Mouse (Mus musculus) hindbrain, embryonic 16.5 days (tissue): ENCODE results near the gene Tmem104. TPM values are rescaled to one million over a fixed set of nuclear protein-coding genes. Genes with fewer than 3 reads are reported as not detected.
A peak's percentile ranks its signal among the peaks of the same experiment; 100 is the strongest.

Source experiments
- ATAC-seq: fragments of 200-750 bp; cut with Nextera tagmentation; 2 replicates; pipeline ENCODE4 v1.8.0; 2017; ENCODE audit warnings: moderate TSS enrichment, moderate library complexity
- H3K27ac ChIP-seq: fragments of 300-500 bp; sonication (generic); 2 replicates; pipeline ENCODE4 v1.5.1; 2014; ENCODE audit warnings: low read depth, mild to moderate bottlenecking, control low read depth, low read length, moderate library complexity
- H3K27me3 ChIP-seq: fragments of 300-500 bp; sonication (generic); replicated peaks from 2 replicates; pipeline ENCODE4 v1.6.1; 2014; ENCODE audit warnings: low read length; ENCODE audit not compliant: control insufficient read depth, insufficient read depth
- H3K36me3 ChIP-seq: fragments of 300-500 bp; sonication (generic); 2 replicates; pipeline ENCODE4 v1.6.1; 2014; ENCODE audit warnings: mild to moderate bottlenecking, low read length, moderate library complexity, mixed read lengths; ENCODE audit not compliant: control insufficient read depth, insufficient read depth
- H3K4me1 ChIP-seq: fragments of 300-500 bp; sonication (generic); 2 replicates; pipeline ENCODE4 v1.6.1; 2014; ENCODE audit warnings: low read depth, low read length; ENCODE audit not compliant: control insufficient read depth, insufficient read depth
- H3K4me2 ChIP-seq: fragments of 300-500 bp; sonication (generic); 2 replicates; pipeline ENCODE4 v1.6.1; 2014; ENCODE audit warnings: mild to moderate bottlenecking, low read length, control low read depth, moderate library complexity
- H3K4me3 ChIP-seq: fragments of 300-500 bp; sonication (generic); 2 replicates; pipeline ENCODE4 v1.5.1; 2014; ENCODE audit warnings: mild to moderate bottlenecking, low read length, control low read depth, moderate library complexity
- H3K9ac ChIP-seq: fragments of 300-500 bp; sonication (generic); 2 replicates; pipeline ENCODE4 v1.6.1; 2014; ENCODE audit warnings: low read depth, mild to moderate bottlenecking, control low read depth, low read length, moderate library complexity
- H3K9me3 ChIP-seq: fragments of 300-500 bp; sonication (generic); 2 replicates; pipeline ENCODE4 v1.6.1; 2014; ENCODE audit warnings: mild to moderate bottlenecking, low read length, moderate library complexity; ENCODE audit not compliant: control insufficient read depth
- WGBS: fragments of 180-500 bp; shearing (Covaris S2); extraction: QIAGEN DNeasy Blood & Tissue Kit; methylation state at CpG from one replicate; pipeline ENCODE4 v1.1.7; 2014; 5-methylcytosine and 5-hydroxymethylcytosine counted together
- polyA plus RNA-seq: library from polyadenylated mRNA; unstranded; fragments of >200 nt; fragmentation: Nextera tagmentation; extraction: Ambion mirVana; gene quantifications from 2 replicates; pipeline ENCODE4 v1.2.1, GENCODE M21; 2015

Gene Tmem104
- polyA plus RNA-seq, 1 experiment from 2014 or later: 13.1 TPM

DNA sequence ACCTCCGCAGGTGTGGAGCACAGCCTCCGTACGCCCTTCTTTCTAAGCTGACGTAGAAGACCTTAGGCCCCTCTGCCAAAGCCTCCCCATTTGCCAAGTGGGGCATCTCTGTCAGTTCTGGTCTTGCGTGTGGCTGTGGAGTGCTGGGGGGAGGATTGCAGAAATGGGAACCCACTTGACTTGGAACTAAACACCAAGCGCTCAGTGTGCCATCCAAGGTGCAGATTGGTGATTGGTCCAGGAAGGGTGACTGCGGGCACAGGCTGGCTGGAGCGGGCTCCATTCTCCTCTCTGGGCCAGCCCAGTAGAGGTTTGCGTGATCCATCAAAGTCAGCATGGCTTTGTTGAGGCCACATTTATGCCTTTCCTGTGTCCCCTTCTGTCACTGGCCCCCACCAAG, 15.5 kb downstream of the Tmem104 start:
- Histone ChIP-seq H3K9ac (no peak overlapping the region; the same call in 1 of the 2 replicates), H3K27ac (no peak overlapping the region), H3K27me3 (no peaks in the 10 kb centered on the region), H3K4me1 (no peaks in the 10 kb centered on the region), H3K4me3 (no peak overlapping the region), H3K9me3 (no peaks in the 10 kb centered on the region), H3K36me3 (peaks cover 20% of the 10 kb centered on the region), H3K4me2 (no peak overlapping the region)
- WGBS: 84% methylated on average over 9 of the region's 9 CpGs
- ATAC-seq: no peak; the same call in 1 of the 2 replicates

DNA sequence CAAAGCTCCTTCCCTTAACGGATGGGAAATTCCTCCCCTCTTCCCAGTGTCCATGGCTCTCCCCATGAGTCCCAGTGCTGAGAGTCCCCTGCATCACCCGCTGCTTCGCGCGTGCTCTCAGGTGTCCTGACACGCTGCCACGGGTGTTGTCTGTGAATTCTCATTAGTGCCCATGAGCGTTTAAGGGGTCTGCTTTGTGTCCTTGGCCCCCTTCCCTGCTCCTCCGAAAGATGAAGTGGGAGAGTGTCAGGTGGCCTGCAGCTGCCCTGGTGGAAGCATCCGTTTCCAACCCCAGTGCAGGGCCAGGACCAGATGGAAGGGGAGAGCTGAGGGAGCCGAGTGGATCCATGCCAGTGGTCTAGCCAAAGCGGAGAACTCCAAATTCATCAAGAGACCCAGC, 20.8 kb downstream of the Tmem104 start:
- H3K4me3 ChIP-seq: no peak overlapping the region
- peak; percentile 35; the same call in 1 of the 2 replicates for ATAC-seq
- WGBS: 61% methylated on average over 12 of the region's 12 CpGs
- H3K4me1 ChIP-seq: peaks cover 13% of the 10 kb centered on the region
- no peak overlapping the region for H3K9ac ChIP-seq
- no peak overlapping the region; the same call in 1 of the 2 replicates for H3K27ac ChIP-seq
- no peaks in the 10 kb centered on the region for H3K27me3 ChIP-seq
- peaks cover 16% of the 10 kb centered on the region; the same call in 1 of the 2 replicates for H3K36me3 ChIP-seq
- H3K9me3 ChIP-seq: no peaks in the 10 kb centered on the region
- H3K4me2 ChIP-seq: no peak overlapping the region

DNA sequence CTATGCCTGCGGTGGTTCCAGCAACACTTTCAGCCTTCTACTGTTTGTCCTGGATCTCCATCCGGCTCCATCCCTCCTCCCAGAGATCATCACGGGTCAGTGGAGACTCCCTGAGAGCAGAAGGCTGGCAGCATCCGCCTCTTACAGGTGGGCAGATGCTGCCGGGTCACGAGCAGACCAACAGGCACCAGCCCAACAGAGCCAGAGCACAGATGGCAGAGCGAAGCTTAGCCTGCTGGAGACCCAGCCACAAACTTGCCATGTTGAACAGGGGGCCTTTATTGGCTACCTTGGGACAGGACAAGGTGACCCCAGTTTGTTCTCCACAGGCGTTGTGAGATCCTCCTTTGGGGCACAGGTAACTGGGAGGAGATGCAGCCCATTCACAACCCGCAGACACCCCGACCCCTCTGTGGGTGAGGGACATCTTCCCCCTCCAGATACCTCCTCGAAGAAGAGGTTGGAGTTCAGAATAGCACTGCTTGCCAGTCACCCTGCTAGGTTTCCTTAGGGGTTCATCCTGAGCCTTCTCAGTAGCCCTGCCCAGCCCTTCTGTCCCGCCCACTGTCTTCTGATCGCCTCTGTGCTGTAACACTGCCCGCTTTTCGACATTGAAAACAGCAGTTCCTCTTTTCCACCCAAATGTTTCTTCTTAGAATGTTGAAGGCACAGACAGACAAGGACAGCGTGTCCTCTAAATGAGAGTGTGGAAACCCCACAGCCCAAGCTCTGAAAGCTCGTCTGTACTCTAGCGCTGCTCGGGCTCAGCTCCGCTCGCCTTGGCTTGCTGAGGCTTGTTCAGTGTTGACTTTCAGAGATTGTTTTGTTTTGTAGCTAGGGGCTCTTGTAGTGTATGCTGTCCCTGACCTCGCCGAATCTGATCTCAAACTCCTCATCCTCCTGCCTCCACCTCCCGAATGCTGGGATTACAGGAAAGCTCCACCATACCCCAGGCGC, 21.8 kb downstream of the Tmem104 start:
- no peak overlapping the region for H3K4me3 ChIP-seq
- WGBS: 72% methylated on average over 25 of the region's 25 CpGs
- peaks cover 13% of the 10 kb centered on the region for H3K4me1 ChIP-seq
- no peak overlapping the region for H3K4me2 ChIP-seq
- H3K9me3 ChIP-seq: no peaks in the 10 kb centered on the region
- H3K9ac ChIP-seq: no peak overlapping the region
- H3K36me3 ChIP-seq: peaks cover 16% of the 10 kb centered on the region; the same call in 1 of the 2 replicates
- ATAC-seq: no peak
- no peaks in the 10 kb centered on the region for H3K27me3 ChIP-seq
- H3K27ac ChIP-seq: no peak overlapping the region

DNA sequence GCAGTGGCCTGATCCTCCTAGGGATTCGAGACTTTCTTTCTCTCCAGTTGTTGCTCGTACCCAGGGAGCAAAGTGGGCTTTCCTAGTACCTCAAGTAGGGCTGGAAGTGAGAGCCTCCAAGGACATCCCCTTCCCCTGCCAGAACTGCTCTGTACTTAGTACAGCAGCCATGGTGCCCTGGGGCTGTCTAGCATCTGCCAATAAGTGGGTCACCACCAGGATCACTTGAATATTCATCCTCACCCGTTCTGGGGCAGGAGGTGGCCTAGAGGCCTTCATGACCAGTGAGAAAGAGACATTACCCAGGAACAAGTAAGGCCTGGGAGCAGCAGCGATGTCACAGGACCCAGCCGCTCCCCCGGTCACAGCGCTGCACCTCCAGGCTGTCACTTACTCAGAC, 22.7 kb downstream of the Tmem104 start:
- 81% methylated on average over 7 of the region's 7 CpGs for WGBS
- no peak for ATAC-seq
- Histone ChIP-seq H3K27ac (no peak overlapping the region), H3K36me3 (peaks cover 11% of the 10 kb centered on the region; the same call in 1 of the 2 replicates), H3K9ac (0 out of 2 replicates have a peak overlapping the region, but pooled peaks have one; percentile 26), H3K4me1 (peaks cover 13% of the 10 kb centered on the region), H3K4me3 (no peak overlapping the region), H3K4me2 (no peak overlapping the region), H3K27me3 (no peaks in the 10 kb centered on the region), H3K9me3 (no peaks in the 10 kb centered on the region)

DNA sequence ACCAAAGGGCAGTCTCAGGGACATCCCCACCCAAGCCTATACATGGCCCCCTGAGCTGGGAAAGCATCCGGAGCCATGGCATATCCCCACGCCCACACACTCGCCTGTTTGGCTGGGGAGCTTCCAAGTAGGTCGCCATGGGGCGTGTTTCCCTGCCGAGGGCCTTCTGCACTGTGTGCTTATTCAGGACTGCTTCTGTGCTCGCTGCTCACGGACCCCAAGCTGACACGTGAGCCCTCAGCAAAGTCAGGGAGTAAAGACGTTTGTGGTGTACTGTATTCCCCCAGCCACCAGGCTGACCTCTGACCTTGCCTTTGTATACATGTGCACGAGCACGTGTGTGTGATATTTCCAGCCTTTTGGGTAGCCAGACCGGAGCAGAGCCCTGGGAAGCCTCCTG, 24.8 kb downstream of the Tmem104 start:
- Histone ChIP-seq H3K36me3 (peaks cover 2% of the 10 kb centered on the region; the same call in 1 of the 2 replicates), H3K4me3 (no peak overlapping the region), H3K27me3 (no peaks in the 10 kb centered on the region), H3K4me2 (no peak overlapping the region), H3K27ac (no peak overlapping the region), H3K9ac (no peak overlapping the region), H3K4me1 (peaks cover 15% of the 10 kb centered on the region), H3K9me3 (no peaks in the 10 kb centered on the region)
- WGBS: 45% methylated on average over 13 of the region's 13 CpGs
- ATAC-seq: no peak

DNA sequence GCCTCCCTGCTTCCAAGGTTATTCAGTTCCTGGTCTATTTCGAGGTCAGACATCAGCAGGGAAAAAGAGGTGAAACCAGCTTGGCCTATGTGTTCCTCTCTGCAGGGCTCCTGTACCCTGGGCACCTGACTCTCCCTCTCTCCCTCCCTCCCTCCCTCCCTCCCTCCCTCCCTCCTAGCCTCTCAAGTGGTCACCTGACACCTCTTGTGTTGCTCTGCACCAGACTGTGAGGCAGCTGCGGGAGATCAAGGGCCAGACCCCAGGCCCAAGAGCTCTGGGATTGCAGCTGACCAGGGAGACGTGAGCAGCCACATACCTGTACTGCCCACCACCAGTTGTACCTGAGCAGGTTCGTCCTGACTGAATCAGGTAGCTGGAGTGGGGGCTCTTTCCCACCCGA, 27.8 kb downstream of the Tmem104 start:
- WGBS: 59% methylated on average over 5 of the region's 5 CpGs
- H3K27me3 ChIP-seq: no peaks in the 10 kb centered on the region
- peaks cover 16% of the 10 kb centered on the region for H3K4me1 ChIP-seq
- H3K9me3 ChIP-seq: no peaks in the 10 kb centered on the region
- no peak overlapping the region for H3K4me2 ChIP-seq
- no peak overlapping the region for H3K4me3 ChIP-seq
- no peak for ATAC-seq
- H3K36me3 ChIP-seq: no peaks in the 10 kb centered on the region
- no peak overlapping the region for H3K27ac ChIP-seq
- H3K9ac ChIP-seq: no peak overlapping the region

DNA sequence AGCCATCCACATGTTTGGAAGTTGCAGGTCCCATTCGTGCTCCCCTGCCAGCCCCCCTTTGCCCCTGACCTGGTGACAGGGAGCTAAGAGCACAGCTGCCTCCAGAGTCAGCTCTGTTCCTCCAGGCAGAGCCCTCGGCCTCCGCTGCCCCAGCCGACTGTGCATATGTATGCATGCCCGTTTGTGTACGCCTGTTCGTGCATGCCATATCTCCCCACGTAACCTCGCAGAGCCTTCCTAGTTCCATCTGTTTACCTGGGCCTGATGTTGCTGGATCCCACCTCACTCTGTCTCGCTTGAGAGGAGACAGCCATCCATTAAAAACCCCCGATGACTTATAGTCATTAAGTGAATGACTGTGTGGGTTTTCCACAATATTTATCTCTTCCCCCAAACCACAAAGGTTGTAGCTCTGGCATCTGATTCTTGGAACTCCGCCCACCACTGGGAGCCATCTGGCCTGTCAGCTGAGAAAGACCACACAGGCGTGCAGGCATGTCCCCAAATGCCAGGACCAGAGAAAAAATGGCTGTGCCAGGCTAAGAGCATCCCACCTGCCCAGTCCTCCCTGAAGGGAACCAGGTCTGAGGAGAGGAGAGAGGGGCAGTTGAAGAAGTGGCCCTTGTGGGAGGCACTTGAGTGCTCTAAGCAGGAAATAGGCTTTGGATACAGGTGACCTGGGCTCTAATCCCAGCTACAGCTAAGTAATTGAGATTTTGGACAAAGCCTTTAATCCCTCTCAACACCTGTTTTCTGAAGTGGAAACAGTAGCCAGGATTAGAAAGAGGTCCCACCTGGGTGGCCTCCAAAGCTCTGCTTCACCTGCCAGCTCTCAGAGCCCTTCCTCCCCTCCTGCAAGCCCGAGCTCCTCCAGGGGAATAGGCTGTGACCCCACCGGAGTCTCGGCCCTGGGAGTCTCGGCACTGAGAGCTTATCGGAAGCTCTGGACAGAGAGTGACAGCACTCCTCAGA, 30.4 kb downstream of the Tmem104 start:
- ATAC-seq: peak; percentile 71
- Histone ChIP-seq H3K9me3 (no peaks in the 10 kb centered on the region), H3K9ac (peak overlapping the region; percentile 33; the same call in 1 of the 2 replicates)

DNA sequence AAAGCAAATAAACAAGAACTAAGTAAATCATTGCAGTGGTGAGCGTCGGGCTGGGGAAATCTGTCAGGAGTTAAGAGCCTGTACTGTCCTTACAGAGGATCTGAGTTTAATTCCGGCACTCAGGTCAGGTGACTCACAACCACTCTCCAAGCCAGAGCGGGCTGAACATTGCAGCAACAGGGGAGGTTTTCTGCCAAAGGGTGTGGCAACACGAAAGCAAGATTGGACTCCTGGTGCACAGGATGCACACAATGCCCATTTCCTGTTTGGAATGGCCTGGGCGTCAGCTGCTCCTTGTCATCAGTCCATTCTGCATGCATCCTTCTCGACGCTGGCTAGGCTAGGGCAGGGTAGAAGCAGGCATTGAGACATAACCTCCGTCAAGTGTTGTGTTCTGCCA, 32.0 kb downstream of the Tmem104 start:
- Histone ChIP-seq H3K4me2 (no peak overlapping the region), H3K27me3 (no peaks in the 10 kb centered on the region), H3K27ac (no peak overlapping the region), H3K9ac (no peak overlapping the region), H3K4me3 (no peak overlapping the region), H3K36me3 (no peaks in the 10 kb centered on the region), H3K4me1 (peaks cover 25% of the 10 kb centered on the region), H3K9me3 (no peaks in the 10 kb centered on the region)
- ATAC-seq: no peak
- 86% methylated on average over 9 of the region's 9 CpGs for WGBS

More for the DNA sequence above, 30.4 kb downstream of the Tmem104 start:
- H3K27ac ChIP-seq: peak overlapping the region; percentile 64
- no peak overlapping the region for H3K4me2 ChIP-seq
- H3K36me3 ChIP-seq: no peaks in the 10 kb centered on the region
- peaks cover 23% of the 10 kb centered on the region for H3K4me1 ChIP-seq
- no peak overlapping the region for H3K4me3 ChIP-seq
- 43% methylated on average over 18 of the region's 18 CpGs for WGBS
- no peaks in the 10 kb centered on the region for H3K27me3 ChIP-seq
